Mouse (Mus musculus): Measurements from ENCODE around the gene Hoxd1. TPM values are rescaled to one million over a fixed set of nuclear protein-coding genes. Genes with fewer than 3 reads are reported as not detected.

Gene Hoxd1
- polyA plus RNA-seq, 1 experiment from 2014 or later = 0.13 TPM

DNA sequence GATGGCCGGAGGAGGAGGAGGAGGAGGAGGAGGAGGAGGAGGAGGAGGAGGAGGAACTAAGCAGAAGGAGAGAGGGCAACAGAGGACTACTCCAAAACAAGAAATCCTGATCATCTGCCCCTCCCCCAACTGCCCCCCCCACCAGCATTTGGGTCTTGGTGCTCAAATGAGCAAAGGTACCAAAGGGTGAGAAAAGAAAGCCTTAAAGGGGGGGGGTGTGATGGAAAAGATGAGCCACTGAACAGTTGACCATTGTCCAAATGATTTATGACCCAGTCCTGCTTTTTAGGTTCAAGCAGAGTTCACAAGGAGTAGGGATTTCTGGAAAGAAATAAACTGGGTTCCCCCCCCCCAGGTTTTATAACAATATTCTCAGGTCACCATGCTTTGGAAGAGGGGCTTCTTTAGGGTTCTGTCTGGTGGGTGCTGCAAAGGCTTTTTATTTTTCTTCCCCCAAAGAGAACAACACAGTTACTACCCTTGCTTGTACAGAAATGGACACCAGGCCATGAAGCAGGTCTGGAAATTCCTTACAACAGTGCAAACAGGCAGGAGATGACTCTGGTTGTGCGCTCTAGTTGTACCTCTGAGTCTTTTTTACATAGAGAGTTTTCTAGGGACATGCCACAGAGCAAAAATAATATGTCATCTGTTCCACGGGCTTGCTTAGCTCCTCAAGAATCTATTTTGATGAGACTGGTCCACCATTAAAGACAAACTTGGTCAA lies 21.4 kb upstream of the Hoxd1 start:
- H3K9ac ChIP-seq = no peak overlapping the region
- no peak overlapping the region for H3K4me2 ChIP-seq
- peaks cover 2% of the 10 kb centered on the region; the same call in 1 of the 2 replicates for H3K4me1 ChIP-seq
- no peak overlapping the region for H3K4me3 ChIP-seq (replicated peaks)
- H3K27ac ChIP-seq = no peak overlapping the region
- 37% methylated on average over 2 of the region's 3 CpGs for WGBS
- peaks cover 94% of the 10 kb centered on the region for H3K27me3 ChIP-seq (replicated peaks)
- H3K9me3 ChIP-seq = no peaks in the 10 kb centered on the region
- no peak for ATAC-seq (ENCODE audit: insufficient read depth, low FRiP score, low read depth)
- H3K36me3 ChIP-seq = no peaks in the 10 kb centered on the region

DNA sequence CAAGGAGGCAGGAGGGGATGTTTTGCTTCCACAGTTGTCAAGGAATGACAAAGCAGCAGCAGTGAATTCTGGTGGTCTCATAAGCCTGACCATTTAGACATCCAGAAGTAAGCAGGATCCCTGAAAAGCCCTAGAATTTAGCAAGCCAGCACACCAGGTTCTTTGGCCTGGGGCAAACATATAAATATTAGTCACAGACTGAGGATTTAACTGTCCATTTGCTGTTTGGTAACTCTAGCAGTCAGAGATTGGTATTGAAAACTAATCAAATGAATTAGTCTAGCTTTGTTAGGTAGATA lies 20.9 kb upstream of the Hoxd1 start:
- Histone ChIP-seq H3K36me3 (no peaks in the 10 kb centered on the region), H3K4me1 (peaks cover 7% of the 10 kb centered on the region; the same call in 1 of the 2 replicates), H3K27me3 (replicated peaks) (peaks cover 94% of the 10 kb centered on the region), H3K9ac (no peak overlapping the region), H3K9me3 (no peaks in the 10 kb centered on the region), H3K4me3 (replicated peaks) (no peak overlapping the region), H3K4me2 (no peak overlapping the region), H3K27ac (no peak overlapping the region)
- no peak for ATAC-seq (ENCODE audit: insufficient read depth, low FRiP score, low read depth)

DNA sequence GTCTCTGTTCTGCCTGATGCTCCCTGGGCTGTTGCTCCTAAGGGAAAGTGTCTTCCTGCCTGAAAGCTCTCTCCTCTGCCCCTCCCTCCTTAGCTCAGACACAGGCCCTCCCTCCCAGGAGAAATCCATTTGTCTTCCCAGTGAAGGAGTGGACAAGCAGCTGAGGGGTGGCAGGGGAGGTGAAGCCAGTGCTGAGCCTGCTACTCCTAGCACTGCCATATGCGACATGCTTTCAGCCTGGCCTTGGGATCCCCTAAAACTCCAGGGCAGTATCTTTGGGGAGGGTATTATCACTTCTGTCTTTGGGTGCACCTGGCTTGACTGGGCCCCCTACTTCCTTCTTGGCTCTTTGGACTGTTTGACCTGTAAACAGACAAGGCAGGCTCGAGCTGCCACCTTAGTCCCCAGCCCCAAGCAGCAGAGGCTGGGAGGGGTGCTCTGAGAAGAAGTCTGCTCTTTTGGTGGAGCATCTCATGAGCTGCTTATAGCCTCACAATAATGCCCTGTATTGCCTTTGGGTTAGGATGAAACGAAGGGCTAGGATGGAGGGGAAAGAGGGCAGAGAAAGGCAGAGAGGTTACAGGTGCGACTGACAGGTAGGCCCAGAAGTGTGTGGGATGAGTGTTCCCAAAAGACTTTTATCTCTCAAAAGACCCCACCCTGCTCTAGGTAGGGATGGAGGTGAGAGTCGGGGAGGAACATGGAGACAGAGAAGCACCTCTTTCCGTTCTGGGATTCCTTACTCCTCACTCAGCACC lies 17.1 kb upstream of the Hoxd1 start:
- no peak overlapping the region for H3K4me3 ChIP-seq (replicated peaks)
- no peak overlapping the region for H3K27ac ChIP-seq
- H3K9ac ChIP-seq = no peak overlapping the region
- ATAC-seq (ENCODE audit: insufficient read depth, low FRiP score, low read depth) = no peak
- H3K9me3 ChIP-seq = no peaks in the 10 kb centered on the region
- no peaks in the 10 kb centered on the region for H3K36me3 ChIP-seq
- WGBS = 11% methylated on average over 6 of the region's 6 CpGs
- no peak overlapping the region for H3K4me2 ChIP-seq
- peaks cover 18% of the 10 kb centered on the region for H3K4me1 ChIP-seq
- peaks cover 93% of the 10 kb centered on the region for H3K27me3 ChIP-seq (replicated peaks)

GRCm38 (mm10) chr2:74746298-74746921 lies 16.4 kb upstream of the Hoxd1 start:
- peaks cover 96% of the 10 kb centered on the region for H3K27me3 ChIP-seq (replicated peaks)
- H3K9ac ChIP-seq = no peak overlapping the region
- H3K36me3 ChIP-seq = no peaks in the 10 kb centered on the region
- peak overlapping the region; percentile 23 for H3K4me3 ChIP-seq (replicated peaks)
- no peaks in the 10 kb centered on the region for H3K9me3 ChIP-seq
- no peak overlapping the region for H3K27ac ChIP-seq
- peaks cover 18% of the 10 kb centered on the region for H3K4me1 ChIP-seq
- WGBS = 6% methylated on average over 58 of the region's 58 CpGs
- ATAC-seq (ENCODE audit: insufficient read depth, low FRiP score, low read depth) = no peak
- peak overlapping the region; percentile 42 for H3K4me2 ChIP-seq

DNA sequence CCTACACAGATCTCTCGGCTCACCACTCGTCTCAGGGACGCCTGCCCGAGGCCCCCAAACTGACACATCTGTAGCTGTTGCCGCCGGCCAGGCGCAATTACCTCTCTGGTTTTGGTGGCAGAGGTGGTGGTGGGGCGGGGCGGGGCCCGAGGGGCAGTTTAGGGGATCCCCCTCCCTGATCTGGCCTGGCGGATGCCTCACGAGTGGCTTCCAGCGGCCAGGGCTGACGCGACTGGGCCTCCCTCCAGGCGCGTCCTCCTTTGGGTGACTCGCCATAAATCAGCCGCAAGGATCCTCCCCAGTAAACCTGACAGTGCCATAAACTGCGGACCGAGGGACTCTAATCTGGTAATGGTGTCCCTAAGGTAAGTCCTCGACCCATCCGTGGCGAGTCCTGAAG lies 15.8 kb upstream of the Hoxd1 start:
- peaks cover 18% of the 10 kb centered on the region for H3K4me1 ChIP-seq
- peak overlapping the region; percentile 23 for H3K4me3 ChIP-seq (replicated peaks)
- 7% methylated on average over 24 of the region's 24 CpGs for WGBS
- no peak for ATAC-seq (ENCODE audit: insufficient read depth, low FRiP score, low read depth)
- peaks cover 96% of the 10 kb centered on the region for H3K27me3 ChIP-seq (replicated peaks)
- no peak overlapping the region for H3K9ac ChIP-seq
- H3K36me3 ChIP-seq = no peaks in the 10 kb centered on the region
- no peak overlapping the region for H3K27ac ChIP-seq
- H3K9me3 ChIP-seq = no peaks in the 10 kb centered on the region
- H3K4me2 ChIP-seq = peak overlapping the region; percentile 42

- Histone ChIP-seq H3K27ac (no peak overlapping the region), H3K36me3 (no peaks in the 10 kb centered on the region), H3K4me1 (peaks cover 21% of the 10 kb centered on the region), H3K4me2 (no peak overlapping the region), H3K9ac (no peak overlapping the region), H3K9me3 (no peaks in the 10 kb centered on the region), H3K4me3 (replicated peaks) (no peak overlapping the region), H3K27me3 (replicated peaks) (peaks cover 96% of the 10 kb centered on the region)
- no peak for ATAC-seq (ENCODE audit: insufficient read depth, low FRiP score, low read depth)
- WGBS = 25% methylated on average over 11 of the region's 11 CpGs
Measured at GRCm38 (mm10) chr2:74747661-74748141, 15.1 kb upstream of the Hoxd1 start.

GRCm38 (mm10) chr2:74748436-74748995 lies 14.3 kb upstream of the Hoxd1 start:
- no peak overlapping the region for H3K4me2 ChIP-seq
- H3K4me1 ChIP-seq = peaks cover 27% of the 10 kb centered on the region
- no peak for ATAC-seq (ENCODE audit: insufficient read depth, low FRiP score, low read depth)
- no peaks in the 10 kb centered on the region for H3K36me3 ChIP-seq
- no peak overlapping the region for H3K27ac ChIP-seq
- H3K9ac ChIP-seq = no peak overlapping the region
- WGBS = 17% methylated on average over 9 of the region's 9 CpGs
- H3K4me3 ChIP-seq (replicated peaks) = no peak overlapping the region
- peaks cover 99% of the 10 kb centered on the region for H3K27me3 ChIP-seq (replicated peaks)
- H3K9me3 ChIP-seq = no peaks in the 10 kb centered on the region

DNA sequence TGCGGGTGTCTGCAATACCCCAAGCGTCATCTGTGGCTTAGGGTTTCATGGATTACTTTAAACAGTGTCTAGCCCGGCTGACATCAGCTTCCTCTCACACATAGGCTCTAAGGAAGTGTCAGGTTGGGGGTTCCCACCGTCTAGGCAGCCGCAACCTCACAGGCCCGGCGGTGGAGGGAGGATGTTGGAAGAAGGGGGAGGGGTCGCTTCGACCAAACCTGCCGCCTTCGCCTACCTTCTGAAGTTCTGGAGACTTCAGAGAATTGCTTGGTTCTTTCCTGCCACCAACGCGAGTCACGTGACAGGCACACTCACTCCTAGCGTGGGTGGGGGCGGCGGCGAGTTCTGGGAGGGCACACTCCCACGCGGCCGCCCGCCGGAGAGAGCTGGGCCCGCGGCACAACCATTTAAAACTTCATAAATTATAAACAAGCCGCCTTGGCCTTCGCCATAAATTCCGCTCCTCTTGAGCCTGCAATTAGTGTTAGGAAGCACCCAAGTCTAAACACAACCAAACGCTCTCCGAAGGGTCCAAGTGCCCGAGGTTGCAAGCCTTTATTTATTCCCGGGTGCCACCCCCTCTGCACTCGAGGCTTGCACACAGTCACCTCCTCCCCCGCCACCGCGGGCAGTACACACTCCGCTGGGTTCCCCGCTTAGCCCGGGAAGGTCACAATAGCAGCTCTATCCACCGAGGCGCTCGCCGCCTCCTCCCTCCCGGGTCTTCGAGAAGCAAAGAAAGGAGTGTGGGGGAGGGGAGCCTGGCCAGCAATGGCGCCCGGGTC lies 13.3 kb upstream of the Hoxd1 start:
- Histone ChIP-seq H3K27ac (no peak overlapping the region), H3K27me3 (replicated peaks) (peaks cover 99% of the 10 kb centered on the region), H3K4me1 (peaks cover 27% of the 10 kb centered on the region), H3K4me3 (replicated peaks) (peak overlapping the region; percentile 24), H3K4me2 (peak overlapping the region; percentile 47), H3K9me3 (no peaks in the 10 kb centered on the region), H3K36me3 (no peaks in the 10 kb centered on the region), H3K9ac (no peak overlapping the region)
- no peak for ATAC-seq (ENCODE audit: insufficient read depth, low FRiP score, low read depth)
- 1% methylated on average over 47 of the region's 47 CpGs for WGBS

GRCm38 (mm10) chr2:74750731-74751250 lies 12.0 kb upstream of the Hoxd1 start:
- Histone ChIP-seq H3K4me2 (no peak overlapping the region), H3K9ac (no peak overlapping the region), H3K27ac (no peak overlapping the region), H3K27me3 (replicated peaks) (peaks cover 90% of the 10 kb centered on the region), H3K4me1 (peaks cover 27% of the 10 kb centered on the region), H3K36me3 (no peaks in the 10 kb centered on the region), H3K9me3 (no peaks in the 10 kb centered on the region), H3K4me3 (replicated peaks) (no peak overlapping the region)
- ATAC-seq (ENCODE audit: insufficient read depth, low FRiP score, low read depth) = no peak
- WGBS = 43% methylated on average over 5 of the region's 5 CpGs

GRCm38 (mm10) chr2:74751861-74752260 lies 10.9 kb upstream of the Hoxd1 start:
- peaks cover 84% of the 10 kb centered on the region for H3K27me3 ChIP-seq (replicated peaks)
- H3K9me3 ChIP-seq = no peaks in the 10 kb centered on the region
- H3K4me3 ChIP-seq (replicated peaks) = no peak overlapping the region
- no peaks in the 10 kb centered on the region for H3K36me3 ChIP-seq
- no peak overlapping the region for H3K4me2 ChIP-seq
- no peak for ATAC-seq (ENCODE audit: insufficient read depth, low FRiP score, low read depth)
- peaks cover 21% of the 10 kb centered on the region for H3K4me1 ChIP-seq
- 90% methylated on average over 1 of the region's 1 CpGs for WGBS
- H3K9ac ChIP-seq = no peak overlapping the region
- H3K27ac ChIP-seq = no peak overlapping the region

GRCm38 (mm10) chr2:74752431-74753174 lies 10.2 kb upstream of the Hoxd1 start:
- Histone ChIP-seq H3K4me1 (peaks cover 18% of the 10 kb centered on the region), H3K36me3 (no peaks in the 10 kb centered on the region), H3K4me2 (peak overlapping the region; percentile 54), H3K27me3 (replicated peaks) (peaks cover 79% of the 10 kb centered on the region), H3K9ac (no peak overlapping the region), H3K27ac (no peak overlapping the region), H3K9me3 (no peaks in the 10 kb centered on the region), H3K4me3 (replicated peaks) (peak overlapping the region; percentile 22)
- WGBS = 3% methylated on average over 45 of the region's 45 CpGs
- ATAC-seq (ENCODE audit: insufficient read depth, low FRiP score, low read depth) = no peak
